Mouse (Mus musculus) olfactory bulb, adult 2 months (tissue): Measurements from ENCODE around the gene Zfp710.

ENCODE experiments used
- CTCF ChIP-seq: fragments of 200-500 bp; IDR thresholded peaks from 2 replicates; pipeline ENCODE4 v1.5.1; 2012; ENCODE audit warnings: low read depth, mild to moderate bottlenecking, low read length, moderate library complexity; ENCODE audit not compliant: insufficient read depth
- POLR2A ChIP-seq: fragments of 200-500 bp; IDR thresholded peaks from 2 replicates; pipeline ENCODE4 v1.6.1; 2012; ENCODE audit warnings: mild to moderate bottlenecking, low read depth, low read length, moderate library complexity; ENCODE audit not compliant: insufficient read depth

GRCm38 (mm10) chr7:80114451-80115223 lies 90.0 kb downstream of the Zfp710 start:
- TF ChIP-seq POLR2A (no peak), CTCF (no peak)
